Mouse (Mus musculus): Measurements from ENCODE around the gene Dock8. TPM values are rescaled to one million over a fixed set of nuclear protein-coding genes. Genes with fewer than 3 reads are reported as not detected.

Gene Dock8
- 8.2 TPM for polyA plus RNA-seq (2012; fragmentation: generic; extraction: Trizol)
- long read RNA-seq, experiment 1, partial matches to known transcripts: 0 of 2 reads
- long read RNA-seq, experiment 1, other reads (novel, unspliced or antisense): 2 of 2 reads
- long read RNA-seq, experiment 2, full-length matches to known transcripts: 3 of 7 reads
- long read RNA-seq, experiment 2, partial matches to known transcripts: 1 of 7 reads
- long read RNA-seq, experiment 2, other reads (novel, unspliced or antisense): 3 of 7 reads

DNA sequence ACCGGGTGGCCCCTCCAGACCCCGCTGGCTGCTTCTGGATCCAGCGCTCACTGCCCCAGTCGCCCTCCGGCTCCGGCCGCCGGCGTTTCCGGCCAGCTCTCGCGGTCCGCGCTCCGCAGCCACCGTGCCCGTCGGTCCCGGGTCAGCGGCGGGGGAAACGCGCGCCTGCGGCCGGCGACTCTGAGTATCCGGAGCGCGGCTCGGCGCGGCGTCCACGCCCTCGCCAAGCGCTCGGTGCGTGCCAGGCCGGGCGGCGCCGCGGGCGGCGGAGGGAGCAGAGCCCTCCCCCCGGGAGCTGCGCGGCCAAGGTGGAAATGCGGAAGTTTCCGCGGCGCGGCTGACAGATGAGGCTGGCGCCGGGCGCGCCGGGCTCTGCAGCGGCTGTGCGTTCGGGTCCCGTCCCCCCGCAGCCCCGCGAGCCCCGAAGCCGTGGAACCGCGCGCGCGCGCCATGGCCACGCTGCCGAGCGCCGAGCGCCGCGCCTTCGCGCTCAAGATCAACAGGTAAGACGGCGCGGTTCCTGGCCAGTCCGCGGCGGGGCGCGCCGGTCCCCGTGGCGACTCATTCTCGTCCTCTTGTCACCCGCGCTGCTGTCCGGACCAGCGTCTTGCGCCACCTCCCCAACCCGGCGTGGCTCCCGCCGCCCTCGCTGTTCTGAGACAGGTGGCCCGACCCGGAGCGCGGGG lies at the start of gene Dock8:
TSS of gene Dock8 (plus strand) at position 334 of the 686 bp plus-strand sequence.
- H3K79me2 ChIP-seq (ENCODE audit: control insufficient read depth, insufficient read depth): peaks cover 50% of the 10 kb centered on the region
- H3K27me3 ChIP-seq (ENCODE audit: control insufficient read depth, insufficient read depth, insufficient read length): no peaks in the 10 kb centered on the region
- H3K36me3 ChIP-seq (ENCODE audit: control insufficient read depth, insufficient read depth): no peaks in the 10 kb centered on the region
- H3K79me3 ChIP-seq (ENCODE audit: low read depth): peaks cover 39% of the 10 kb centered on the region
- H3K4me3 ChIP-seq (ENCODE audit: insufficient read depth, poor library complexity, severe bottlenecking): peak within 1 kb of the TSS; percentile 59
- peak within 1 kb of the TSS; percentile 92 for H3ac ChIP-seq (ENCODE audit: control insufficient read depth, insufficient read length, low read depth)
- TF ChIP-seq MAX (IDR thresholded peaks at IDR 0.05) (no peak), MYOD1 (IDR thresholded peaks at IDR 0.05; ENCODE audit: control insufficient read depth, insufficient read length, low read depth) (no peak), MYOG (IDR thresholded peaks at IDR 0.05; ENCODE audit: control insufficient read depth, extremely low read depth, insufficient read length) (no peak), CTCF (IDR thresholded peaks at IDR 0.05; ENCODE audit: control insufficient read depth, insufficient read depth, insufficient read length) (peak; percentile 52), FOSL1 (IDR thresholded peaks at IDR 0.05; ENCODE audit: insufficient read depth, low read length, poor library complexity, severe bottlenecking) (no peak), CEBPB (IDR thresholded peaks at IDR 0.05; ENCODE audit: low read depth) (peak; percentile 14)

DNA sequence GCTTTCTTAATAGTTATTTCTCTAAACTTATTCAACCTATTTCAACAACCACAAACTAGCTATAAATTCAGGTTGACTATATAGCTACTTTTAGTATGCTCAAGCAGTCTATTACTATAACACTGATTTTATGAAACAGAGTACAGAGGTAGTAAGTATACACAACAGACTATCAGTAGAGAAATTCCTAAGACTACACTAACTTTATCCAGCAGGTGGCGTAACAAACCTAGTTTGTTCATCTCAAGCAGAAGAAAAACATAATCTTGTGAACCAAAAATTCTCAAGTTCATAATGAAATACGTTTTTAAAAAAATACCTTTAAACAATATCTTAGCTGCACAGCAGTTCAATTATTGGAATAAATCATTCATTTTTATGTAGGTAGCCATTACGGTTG lies 40.8 kb upstream of the Dock8 start:
- no peak for TF ChIP-seq MAX (IDR thresholded peaks at IDR 0.05)
- no peak for TF ChIP-seq MYOD1 (IDR thresholded peaks at IDR 0.05; ENCODE audit: control insufficient read depth, insufficient read length, low read depth)
- TF ChIP-seq USF1 (IDR thresholded peaks at IDR 0.05; ENCODE audit: low read depth): no peak
- TF ChIP-seq CEBPB (IDR thresholded peaks at IDR 0.05; ENCODE audit: low read depth): no peak
- TF ChIP-seq MYOG (IDR thresholded peaks at IDR 0.05; ENCODE audit: control insufficient read depth, extremely low read depth, insufficient read length): no peak
- no peak for TF ChIP-seq CTCF (IDR thresholded peaks at IDR 0.05; ENCODE audit: control insufficient read depth, insufficient read depth, insufficient read length)
- no peak for TF ChIP-seq FOSL1 (IDR thresholded peaks at IDR 0.05; ENCODE audit: insufficient read depth, low read length, poor library complexity, severe bottlenecking)
- no peaks in the 10 kb centered on the region for H3K27me3 ChIP-seq (ENCODE audit: control insufficient read depth, insufficient read depth, insufficient read length)
- H3K79me3 ChIP-seq (ENCODE audit: low read depth): peaks cover 14% of the 10 kb centered on the region
- H3K4me3 ChIP-seq (ENCODE audit: insufficient read depth, poor library complexity, severe bottlenecking): no peak overlapping the region
- H3K36me3 ChIP-seq (ENCODE audit: control insufficient read depth, insufficient read depth): peaks cover 18% of the 10 kb centered on the region
- no peak overlapping the region for H3ac ChIP-seq (ENCODE audit: control insufficient read depth, insufficient read length, low read depth)
- H3K79me2 ChIP-seq (ENCODE audit: control insufficient read depth, insufficient read depth): peaks cover 24% of the 10 kb centered on the region

DNA sequence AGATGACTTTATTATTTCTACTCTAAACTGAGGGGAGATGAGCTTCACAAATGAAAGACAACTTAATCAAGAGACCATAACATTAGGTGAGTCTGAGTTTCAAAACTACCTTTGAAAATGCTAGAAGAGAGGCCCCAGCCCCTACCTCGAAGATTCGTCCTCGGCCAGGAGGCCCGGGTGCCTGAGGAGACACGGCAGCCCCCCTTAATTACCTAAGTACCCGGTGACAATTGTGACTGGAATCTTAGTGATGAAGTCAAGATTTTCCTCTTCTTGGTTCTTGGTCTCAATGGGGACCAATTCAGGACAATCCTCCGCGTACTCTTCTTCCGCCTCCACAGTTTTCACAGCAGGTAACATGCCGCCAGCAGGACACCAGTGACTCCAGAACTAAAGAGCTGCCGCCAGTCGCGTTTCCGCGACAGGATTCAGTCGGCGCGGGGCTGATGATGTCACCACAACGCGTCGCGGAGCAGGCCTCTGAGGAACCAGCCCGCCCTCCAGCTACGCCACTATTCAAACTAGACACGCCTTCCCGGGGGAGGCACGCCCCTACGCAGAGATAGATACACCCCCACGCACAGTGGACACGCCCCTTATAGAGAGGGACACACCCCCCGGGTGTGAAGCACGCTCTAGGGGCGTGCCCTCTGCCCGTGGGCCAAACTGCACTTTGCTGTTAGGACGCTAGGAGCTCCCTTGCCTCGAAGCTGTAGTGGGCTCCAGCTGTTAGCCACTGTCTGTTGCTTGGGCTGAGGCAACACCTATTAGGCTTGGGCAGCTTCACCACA lies 38.0 kb upstream of the Dock8 start, which contains the start of gene Cbwd1:
TSS of gene Cbwd1 (minus strand) at position 439 of the 791 bp plus-strand sequence.
- Histone ChIP-seq H3K27me3 (ENCODE audit: control insufficient read depth, insufficient read depth, insufficient read length) (no peaks in the 10 kb centered on the region), H3K79me3 (ENCODE audit: low read depth) (peaks cover 14% of the 10 kb centered on the region), H3K36me3 (ENCODE audit: control insufficient read depth, insufficient read depth) (peaks cover 5% of the 10 kb centered on the region), H3K79me2 (ENCODE audit: control insufficient read depth, insufficient read depth) (peaks cover 24% of the 10 kb centered on the region), H3K4me3 (ENCODE audit: insufficient read depth, poor library complexity, severe bottlenecking) (peak within 1 kb of the TSS; percentile 95), H3ac (ENCODE audit: control insufficient read depth, insufficient read length, low read depth) (peak within 1 kb of the TSS; percentile 64)
- TF ChIP-seq FOSL1 (IDR thresholded peaks at IDR 0.05; ENCODE audit: insufficient read depth, low read length, poor library complexity, severe bottlenecking) (no peak), CTCF (IDR thresholded peaks at IDR 0.05; ENCODE audit: control insufficient read depth, insufficient read depth, insufficient read length) (peak; percentile 40), MYOD1 (IDR thresholded peaks at IDR 0.05; ENCODE audit: control insufficient read depth, insufficient read length, low read depth) (peak; percentile 37), CEBPB (IDR thresholded peaks at IDR 0.05; ENCODE audit: low read depth) (no peak), USF1 (IDR thresholded peaks at IDR 0.05; ENCODE audit: low read depth) (no peak), MAX (IDR thresholded peaks at IDR 0.05) (peak; percentile 73)

DNA sequence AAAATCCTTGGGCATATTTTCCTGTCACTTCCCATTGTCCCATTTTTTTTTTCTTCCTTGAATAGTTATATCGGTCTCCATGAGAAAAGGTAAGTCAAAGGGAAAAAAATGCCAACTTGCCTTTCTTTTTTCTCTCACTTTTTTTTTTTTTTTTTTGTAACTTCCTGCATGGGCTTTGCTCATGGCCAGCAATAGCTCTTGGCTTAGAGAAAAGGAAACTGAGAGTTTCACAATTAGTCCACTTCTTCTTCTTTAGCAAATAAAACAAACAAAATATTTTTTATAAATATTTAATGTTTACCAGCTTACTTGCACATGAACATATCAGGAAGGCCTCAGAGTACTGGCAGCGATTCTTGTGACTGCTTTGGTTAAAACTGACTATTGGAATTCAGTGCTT lies 33.1 kb upstream of the Dock8 start:
- no peak overlapping the region for H3K4me3 ChIP-seq (ENCODE audit: insufficient read depth, poor library complexity, severe bottlenecking)
- H3K79me2 ChIP-seq (ENCODE audit: control insufficient read depth, insufficient read depth): peaks cover 2% of the 10 kb centered on the region
- H3ac ChIP-seq (ENCODE audit: control insufficient read depth, insufficient read length, low read depth): no peak overlapping the region
- TF ChIP-seq FOSL1 (IDR thresholded peaks at IDR 0.05; ENCODE audit: insufficient read depth, low read length, poor library complexity, severe bottlenecking) (no peak), MYOG (IDR thresholded peaks at IDR 0.05; ENCODE audit: control insufficient read depth, extremely low read depth, insufficient read length) (no peak)
- H3K27me3 ChIP-seq (ENCODE audit: control insufficient read depth, insufficient read depth, insufficient read length): no peaks in the 10 kb centered on the region
- H3K79me3 ChIP-seq (ENCODE audit: low read depth): peaks cover 1% of the 10 kb centered on the region
- no peaks in the 10 kb centered on the region for H3K36me3 ChIP-seq (ENCODE audit: control insufficient read depth, insufficient read depth)

DNA sequence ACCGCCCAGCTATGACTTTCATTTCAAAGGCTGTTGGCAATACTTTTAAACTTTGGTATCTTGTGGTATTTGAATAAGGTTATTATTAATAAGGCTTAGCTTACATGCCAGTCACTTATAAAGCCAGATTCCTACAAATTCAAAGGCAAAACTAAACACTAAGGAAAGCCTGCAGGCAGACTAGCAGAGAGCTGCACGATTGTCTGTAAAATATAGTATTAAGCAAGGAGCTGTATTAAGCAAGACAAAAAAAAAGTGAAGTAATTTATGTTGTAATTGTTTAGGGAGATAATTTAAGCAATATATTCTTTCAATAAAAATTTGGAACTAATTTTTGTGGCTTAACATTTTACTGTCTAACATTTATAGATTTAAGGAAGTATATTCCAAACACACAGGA lies 32.4 kb upstream of the Dock8 start:
- H3K27me3 ChIP-seq (ENCODE audit: control insufficient read depth, insufficient read depth, insufficient read length): no peaks in the 10 kb centered on the region
- no peaks in the 10 kb centered on the region for H3K36me3 ChIP-seq (ENCODE audit: control insufficient read depth, insufficient read depth)
- H3K79me2 ChIP-seq (ENCODE audit: control insufficient read depth, insufficient read depth): no peaks in the 10 kb centered on the region
- no peak overlapping the region for H3K4me3 ChIP-seq (ENCODE audit: insufficient read depth, poor library complexity, severe bottlenecking)
- TF ChIP-seq CEBPB (IDR thresholded peaks at IDR 0.05; ENCODE audit: low read depth) (no peak), CTCF (IDR thresholded peaks at IDR 0.05; ENCODE audit: control insufficient read depth, insufficient read depth, insufficient read length) (no peak), FOSL1 (IDR thresholded peaks at IDR 0.05; ENCODE audit: insufficient read depth, low read length, poor library complexity, severe bottlenecking) (no peak), USF1 (IDR thresholded peaks at IDR 0.05; ENCODE audit: low read depth) (no peak), MYOD1 (IDR thresholded peaks at IDR 0.05; ENCODE audit: control insufficient read depth, insufficient read length, low read depth) (no peak), MYOG (IDR thresholded peaks at IDR 0.05; ENCODE audit: control insufficient read depth, extremely low read depth, insufficient read length) (no peak), MAX (IDR thresholded peaks at IDR 0.05) (no peak)
- H3K79me3 ChIP-seq (ENCODE audit: low read depth): no peaks in the 10 kb centered on the region
- H3ac ChIP-seq (ENCODE audit: control insufficient read depth, insufficient read length, low read depth): no peak overlapping the region
